Mouse (Mus musculus) granulocyte monocyte progenitor cell, adult 5-6 weeks (primary cell): Measurements from ENCODE around the gene Slc15a4. TPM values are rescaled to one million over a fixed set of nuclear protein-coding genes. Genes with fewer than 3 reads are reported as not detected.
A peak's percentile ranks its signal among the peaks of the same experiment; 100 is the strongest.

Source experiments
- ATAC-seq: replicated peaks from 2 replicates; pipeline ENCODE4 v1.8.0; 2016; ENCODE audit warnings: mild to moderate bottlenecking, moderate TSS enrichment, inconsistent platforms; ENCODE audit not compliant: poor library complexity, severe bottlenecking
- total RNA-seq, 2 experiments: library from RNA; stranded (forward) in 1 of 2; stranded (reverse) in 1 of 2; fragments of 200-712, 200-1000 nt in 1 of 2; fragments of >200 nt in 1 of 2; fragmentation: Nextera tagmentation in 1 of 2; gene quantifications; 2 replicates each; pipeline ENCODE4 v1.2.3; 2014 to 2017

Gene Slc15a4
- total RNA-seq, 2 experiments from 2014 or later = 22.5 to 105 TPM

- ATAC-seq = peak; percentile 82
Observed at GRCm38 (mm10) chr5:127624427-127625213, 8.1 kb downstream of the Slc15a4 start.

- peak; percentile 55 for ATAC-seq
Observed at GRCm38 (mm10) chr5:127621108-127621507, 11.6 kb downstream of the Slc15a4 start.

GRCm38 (mm10) chr5:127620371-127620770 lies 12.3 kb downstream of the Slc15a4 start:
- ATAC-seq = no peak

- no peak for ATAC-seq
Observed at GRCm38 (mm10) chr5:127618834-127619233, 13.9 kb downstream of the Slc15a4 start.

- peak; percentile 70 for ATAC-seq
Observed at GRCm38 (mm10) chr5:127616884-127617635, 15.6 kb downstream of the Slc15a4 start.

- ATAC-seq = no peak
Observed at GRCm38 (mm10) chr5:127616151-127616550, 16.5 kb downstream of the Slc15a4 start.

- peak; percentile 47 for ATAC-seq
Observed at GRCm38 (mm10) chr5:127615459-127615858, 17.2 kb downstream of the Slc15a4 start.

GRCm38 (mm10) chr5:127612397-127612796 lies 20.3 kb downstream of the Slc15a4 start:
- ATAC-seq = no peak

- ATAC-seq = no peak
Observed at GRCm38 (mm10) chr5:127611881-127612280, 20.8 kb downstream of the Slc15a4 start.

GRCm38 (mm10) chr5:127610787-127611509 lies 21.7 kb downstream of the Slc15a4 start:
- peak; percentile 51 for ATAC-seq

- no peak for ATAC-seq
Observed at GRCm38 (mm10) chr5:127609191-127609714, 23.4 kb downstream of the Slc15a4 start.

GRCm38 (mm10) chr5:127607507-127607906 lies 25.2 kb downstream of the Slc15a4 start:
- ATAC-seq = no peak

GRCm38 (mm10) chr5:127602996-127603395 lies 29.7 kb downstream of the Slc15a4 start:
- ATAC-seq = no peak

- ATAC-seq = no peak
Observed at GRCm38 (mm10) chr5:127596862-127597261, 35.8 kb downstream of the Slc15a4 start.

GRCm38 (mm10) chr5:127595676-127596075 lies 37.0 kb downstream of the Slc15a4 start:
- no peak for ATAC-seq

- ATAC-seq = peak; percentile 49
Observed at GRCm38 (mm10) chr5:127592854-127593253, 39.8 kb downstream of the Slc15a4 start.

- ATAC-seq = no peak
Observed at GRCm38 (mm10) chr5:127592406-127592805, 40.3 kb downstream of the Slc15a4 start.

- no peak; the same call in 1 of the 2 replicates for ATAC-seq
Observed at GRCm38 (mm10) chr5:127587854-127588253, 44.8 kb downstream of the Slc15a4 start.

- ATAC-seq = peak; percentile 56
Observed at GRCm38 (mm10) chr5:127583658-127584057, 49.0 kb downstream of the Slc15a4 start.

- ATAC-seq = peak; percentile 53; the same call in 1 of the 2 replicates
Observed at GRCm38 (mm10) chr5:127577419-127577818, 55.3 kb downstream of the Slc15a4 start.
